Mouse (Mus musculus): ENCODE data around the gene Mlana.

Gene Mlana

DNA sequence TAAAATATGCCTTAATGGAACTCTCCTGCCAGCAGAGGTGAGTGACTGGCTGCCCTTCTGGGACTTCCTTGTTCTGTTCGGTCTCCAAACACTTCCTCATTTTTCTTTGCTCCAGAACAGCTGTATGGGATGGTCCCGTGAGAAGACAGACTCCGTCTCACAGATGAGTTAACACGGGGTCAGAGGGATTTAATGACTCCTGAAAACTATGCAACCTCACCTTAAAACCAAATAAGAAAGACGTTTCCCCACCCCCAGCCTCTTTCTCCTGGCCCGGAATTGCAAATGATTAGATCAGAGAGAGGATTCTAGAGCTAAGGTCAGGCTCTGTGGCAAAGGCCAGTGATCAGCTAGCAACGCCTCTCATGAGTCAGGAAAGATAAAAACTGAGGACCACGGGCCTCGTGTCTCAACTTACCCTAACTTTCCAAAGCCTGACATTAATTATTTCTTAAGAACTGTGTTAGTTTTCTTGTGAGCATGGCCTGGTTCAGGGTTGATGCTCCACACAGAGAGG is 22.0 kb upstream of the Mlana start:
- no peak for DNase-seq (ENCODE audit: low spot score in 2 of 2)

DNA sequence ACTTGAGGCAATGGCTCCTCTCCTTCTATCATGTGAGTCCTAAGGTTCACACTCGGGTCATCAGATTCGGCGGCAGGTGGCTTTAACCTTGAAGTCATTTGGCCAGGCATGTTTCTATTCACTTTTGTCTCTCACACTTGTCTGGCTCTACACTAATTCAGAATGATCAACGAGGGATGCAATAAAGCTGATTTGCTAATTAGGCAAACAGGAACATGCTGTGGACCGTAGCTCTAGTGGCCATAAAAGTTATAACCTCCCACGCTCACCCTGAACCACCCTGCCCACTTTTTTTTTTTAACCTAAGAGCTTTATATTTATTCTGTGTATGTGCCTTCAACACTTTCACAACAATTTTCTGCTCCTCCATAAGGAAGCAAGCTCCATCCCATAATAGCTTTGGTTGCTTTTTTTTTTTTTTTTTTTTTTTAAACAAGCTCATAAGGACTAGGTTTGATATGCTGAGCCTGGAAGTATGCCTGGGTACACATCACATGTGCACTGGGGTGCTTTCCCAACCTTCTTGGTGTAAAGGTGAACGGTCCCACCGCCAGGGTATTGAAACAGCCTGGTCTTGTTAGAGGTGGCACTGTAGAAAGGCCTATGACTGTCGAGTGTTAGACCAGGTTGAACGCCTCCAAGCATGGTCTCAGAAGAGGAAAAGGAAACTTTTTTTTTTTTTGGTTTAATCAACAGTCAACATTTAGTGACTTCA is 21.0 kb upstream of the Mlana start:
- DNase-seq (ENCODE audit: low spot score in 2 of 2) = no peak

DNA sequence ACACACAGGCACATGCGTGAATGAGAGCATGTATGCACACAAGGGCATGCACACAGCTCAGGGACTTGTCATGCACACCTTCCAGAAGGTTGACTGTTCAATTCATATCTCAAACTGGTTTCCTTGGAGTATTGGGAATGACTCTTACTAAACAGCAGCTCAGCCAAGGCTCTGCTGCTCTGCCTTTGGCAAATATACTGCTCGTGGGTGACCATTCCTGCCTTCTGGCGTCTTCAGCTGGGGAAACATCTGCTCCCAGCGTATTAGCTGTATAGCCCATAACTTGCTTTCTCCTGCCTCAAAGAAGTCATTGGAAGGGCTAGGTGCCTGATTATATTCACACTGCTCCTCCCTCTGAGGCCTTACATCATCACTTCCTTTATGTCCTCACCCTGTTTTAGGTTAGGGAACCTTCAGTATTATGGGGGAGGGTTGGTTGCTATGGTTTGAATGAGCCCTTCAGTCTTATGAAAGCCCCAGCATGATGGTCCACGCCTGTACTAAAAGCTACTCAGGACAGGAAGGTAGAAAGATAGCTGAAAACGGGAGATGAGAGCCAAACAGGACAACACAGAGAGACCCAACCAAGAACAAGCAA is 19.3 kb upstream of the Mlana start:
- no peak for DNase-seq (ENCODE audit: low spot score in 2 of 2)

DNA sequence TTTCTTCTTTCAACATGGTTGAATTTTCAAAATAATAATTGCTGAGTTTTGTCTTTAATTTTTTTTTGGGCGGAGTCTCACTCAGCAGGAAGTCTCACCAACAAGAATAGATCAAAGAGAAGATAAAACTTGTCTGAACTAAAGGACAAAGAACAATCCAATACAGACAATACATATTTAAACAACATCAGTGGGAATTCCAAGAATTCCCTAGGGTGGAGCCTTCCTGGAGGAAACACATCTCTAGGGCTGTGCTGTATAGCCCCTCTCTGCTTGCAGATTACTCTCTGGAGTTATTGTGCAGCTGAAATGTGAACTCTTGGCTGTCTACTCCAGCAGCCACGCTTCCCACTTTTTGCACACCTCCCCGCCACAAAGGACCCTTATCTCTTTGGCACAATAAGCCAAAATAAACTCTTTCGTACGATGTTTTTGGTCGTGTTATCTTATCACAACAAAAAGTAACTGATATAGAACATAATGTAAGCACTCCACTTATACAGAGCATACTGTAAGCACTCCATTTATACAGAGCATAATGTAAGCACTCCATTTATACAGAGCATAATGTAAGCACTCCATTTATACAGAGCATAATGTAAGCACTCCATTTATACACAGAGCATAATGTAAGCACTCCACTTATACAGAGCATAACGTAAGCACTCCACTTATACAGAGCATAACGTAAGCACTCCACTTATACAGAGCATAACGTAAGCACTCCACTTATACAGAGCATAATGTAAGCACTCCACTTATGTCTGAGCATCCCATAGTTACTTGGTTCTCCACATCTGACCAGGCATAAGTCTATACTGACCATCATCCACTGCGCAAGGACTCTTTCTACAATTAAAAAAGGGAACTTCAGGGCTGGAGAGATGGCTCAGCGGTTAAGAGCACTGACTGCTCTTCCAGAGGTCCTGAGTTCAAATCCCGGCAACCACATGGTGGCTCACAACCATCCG is 17.2 kb upstream of the Mlana start:
- no peak for DNase-seq (ENCODE audit: low spot score in 2 of 2)

DNA sequence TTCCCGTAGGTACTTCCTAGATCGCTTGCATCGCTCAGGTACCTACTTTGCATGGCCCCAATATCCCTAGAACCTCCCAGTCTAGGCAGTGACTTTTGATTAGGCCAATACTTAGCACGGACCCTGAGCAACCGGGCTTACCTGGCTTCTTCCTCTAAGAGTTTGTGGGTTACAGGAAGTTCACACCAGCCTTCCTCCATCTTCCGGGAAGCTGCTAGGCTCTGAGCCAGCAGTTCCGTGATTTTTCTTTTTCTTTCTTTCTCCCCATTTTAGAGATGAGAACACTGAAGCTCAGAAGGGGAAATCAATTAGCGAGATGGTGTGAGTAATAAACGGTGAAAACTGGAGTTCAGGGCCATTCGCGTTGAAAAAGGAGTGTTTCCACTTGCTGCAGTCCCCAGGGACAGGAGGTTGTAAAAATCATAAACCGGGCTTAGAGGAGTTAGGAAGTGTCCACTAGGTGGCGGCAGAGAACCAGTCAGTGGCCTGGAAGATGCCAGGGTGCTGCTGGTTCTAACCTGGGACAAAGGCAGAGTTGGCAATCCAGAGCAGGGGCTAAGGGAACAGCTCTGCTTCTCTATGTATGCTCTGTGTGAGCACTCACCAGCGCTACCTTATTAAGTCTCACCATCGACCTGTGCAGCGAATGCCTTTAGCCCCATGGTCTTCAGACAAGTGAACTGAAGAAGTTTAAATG is 13.6 kb upstream of the Mlana start:
- peak; percentile 51 to 71 for DNase-seq (ENCODE audit: low spot score in 2 of 2)

DNA sequence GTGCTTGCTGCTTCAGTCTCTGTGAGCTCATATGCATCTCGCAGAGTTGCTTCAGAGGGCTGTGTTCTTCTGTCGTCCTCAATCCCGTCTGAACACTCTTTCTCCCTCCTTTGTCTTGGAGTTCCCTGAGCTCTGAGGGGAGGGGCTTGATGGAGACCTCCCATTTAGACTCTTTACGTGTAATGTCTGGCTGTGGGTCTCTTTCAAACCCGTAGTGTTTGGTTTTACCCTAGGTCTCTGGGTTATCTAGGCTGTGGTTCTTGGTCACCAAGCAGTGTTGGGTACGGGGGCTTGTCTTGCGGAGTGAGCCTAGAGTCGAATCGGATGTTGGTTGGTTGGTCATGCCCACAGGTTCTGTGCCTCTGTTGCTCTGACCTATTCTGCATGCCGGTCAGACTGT is 2.6 kb upstream of the Mlana start:
- DNase-seq (ENCODE audit: low spot score in 2 of 2) = no peak

DNA sequence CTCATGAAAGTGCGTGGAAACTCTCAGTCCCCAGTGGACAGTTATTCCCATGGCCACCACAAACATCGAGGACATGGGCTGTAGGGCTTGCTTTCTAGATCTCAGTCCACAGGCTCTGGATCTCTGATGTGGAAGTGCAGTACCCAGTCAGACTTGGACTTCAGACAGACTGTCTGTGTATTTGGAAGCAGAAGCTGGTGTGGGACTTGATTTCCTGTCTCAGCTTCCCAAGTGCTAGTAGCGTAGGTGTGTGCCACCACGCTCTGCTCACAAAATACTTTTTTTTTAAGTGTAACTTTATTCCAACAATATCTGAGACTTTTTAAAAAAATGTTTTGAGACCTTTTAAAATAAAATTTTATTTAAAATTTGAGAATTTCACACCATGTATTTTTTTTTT is 1.3 kb upstream of the Mlana start:
- DNase-seq (ENCODE audit: low spot score in 2 of 2) = peak in 1 of 2 experiments; percentile 27

DNA sequence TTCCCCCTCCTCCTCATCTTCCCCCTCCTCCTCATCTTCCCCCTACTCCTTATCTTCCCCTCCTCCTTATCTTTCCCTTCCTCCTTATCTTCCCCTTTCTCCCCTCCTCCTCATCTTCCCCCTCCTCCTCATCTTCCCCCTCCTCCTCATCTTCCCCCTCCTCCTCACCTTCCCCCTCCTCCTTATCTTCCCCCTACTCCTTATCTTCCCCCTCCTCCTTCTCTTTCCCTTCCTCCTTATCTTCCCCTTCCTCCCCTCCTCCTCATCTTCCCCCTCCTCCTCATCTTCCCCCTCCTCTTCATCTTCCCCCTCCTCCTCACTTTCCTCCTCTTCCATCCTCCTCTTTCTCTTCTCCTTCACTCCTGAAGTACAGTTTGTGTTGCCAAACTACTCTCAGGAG is 784 bp upstream of the Mlana start:
- no peak for DNase-seq (ENCODE audit: low spot score in 2 of 2)

DNA sequence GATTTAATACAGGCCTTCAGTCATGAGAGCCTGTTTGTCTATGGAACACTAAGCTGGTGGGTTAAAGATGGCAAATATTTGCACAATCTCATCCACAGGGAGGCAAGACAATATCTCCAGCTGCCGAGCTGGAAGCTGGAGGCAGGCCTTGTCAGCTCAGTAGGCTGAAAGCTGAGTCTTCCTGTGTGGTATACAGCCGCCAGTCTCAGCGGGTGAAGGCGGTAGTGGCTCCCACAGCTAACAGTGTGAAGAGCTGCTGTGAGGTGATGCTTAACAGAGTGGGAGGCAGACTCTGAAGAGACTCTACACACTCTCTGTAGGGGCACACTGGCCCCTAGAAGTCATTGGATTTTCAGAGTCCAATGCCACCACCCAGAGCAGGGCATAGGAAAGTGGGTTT is 4.1 kb downstream of the Mlana start:
- DNase-seq (ENCODE audit: low spot score in 2 of 2) = no peak

DNA sequence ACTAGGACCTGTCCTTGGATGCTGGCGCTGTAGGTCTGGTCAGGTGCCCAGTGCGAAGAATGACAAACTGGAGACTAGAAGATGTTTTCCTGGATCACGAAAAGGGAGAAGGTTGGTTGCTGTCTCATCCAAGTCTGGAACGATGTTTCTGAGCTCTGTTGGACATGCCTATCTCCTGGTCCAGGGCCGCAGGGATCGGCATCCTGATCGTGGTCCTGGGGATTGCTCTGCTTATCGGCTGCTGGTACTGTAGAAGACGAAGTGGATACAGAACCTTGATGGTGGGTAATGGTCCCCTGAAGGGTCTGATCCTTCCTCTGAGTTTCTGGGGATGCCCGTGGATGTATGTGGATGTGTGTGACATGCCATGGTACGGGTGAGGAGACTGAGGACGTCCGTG is 6.8 kb downstream of the Mlana start:
- no peak for DNase-seq (ENCODE audit: low spot score in 2 of 2)

DNA sequence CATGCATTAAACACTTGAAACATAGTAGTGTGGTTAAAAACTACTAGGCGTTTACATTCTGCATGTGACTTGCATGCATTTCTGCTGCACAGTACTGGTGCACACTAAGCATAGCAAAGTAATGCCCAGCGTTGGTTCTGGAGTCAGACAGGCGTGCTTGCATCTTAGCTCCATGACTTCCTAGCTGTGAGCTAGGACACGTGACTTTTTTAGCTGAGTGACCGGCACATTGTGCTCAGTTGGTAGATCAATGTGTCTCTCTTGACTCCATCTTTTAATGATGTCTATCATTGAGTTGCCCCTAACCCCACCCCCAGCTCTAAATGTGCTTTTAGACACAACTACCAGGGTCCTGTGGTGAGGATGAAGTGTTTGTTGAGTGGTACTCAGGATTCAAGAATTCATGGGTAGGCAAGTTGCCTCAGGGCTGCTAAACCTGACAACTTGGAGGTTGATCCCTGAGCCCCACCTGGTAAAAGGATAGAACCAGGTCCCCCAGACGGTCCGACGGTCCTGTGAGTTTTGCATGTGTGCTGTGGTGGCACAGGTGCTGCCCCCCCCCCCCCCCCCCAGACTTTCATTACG is 9.8 kb downstream of the Mlana start:
- DNase-seq (ENCODE audit: low spot score in 2 of 2) = no peak

DNA sequence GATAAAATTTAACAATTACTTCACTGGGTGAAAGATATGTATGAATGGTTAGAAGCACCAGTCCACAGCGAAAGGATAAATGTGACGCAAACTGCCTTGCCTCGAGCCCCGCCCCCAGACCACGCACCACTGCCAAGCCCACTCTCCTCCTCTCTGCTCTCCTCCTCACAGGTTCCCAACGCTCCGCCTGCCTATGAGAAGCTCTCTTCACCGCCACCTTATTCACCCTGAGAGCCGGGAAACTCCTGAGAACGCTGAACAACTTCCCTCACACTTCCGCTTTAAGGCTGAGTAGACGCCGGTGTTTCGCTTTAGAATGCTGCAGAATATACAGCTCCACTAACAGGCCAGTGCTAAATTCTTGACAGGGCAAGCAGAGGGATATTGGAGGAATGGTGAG is 10.4 kb downstream of the Mlana start:
- no peak for DNase-seq (ENCODE audit: low spot score in 2 of 2)

DNA sequence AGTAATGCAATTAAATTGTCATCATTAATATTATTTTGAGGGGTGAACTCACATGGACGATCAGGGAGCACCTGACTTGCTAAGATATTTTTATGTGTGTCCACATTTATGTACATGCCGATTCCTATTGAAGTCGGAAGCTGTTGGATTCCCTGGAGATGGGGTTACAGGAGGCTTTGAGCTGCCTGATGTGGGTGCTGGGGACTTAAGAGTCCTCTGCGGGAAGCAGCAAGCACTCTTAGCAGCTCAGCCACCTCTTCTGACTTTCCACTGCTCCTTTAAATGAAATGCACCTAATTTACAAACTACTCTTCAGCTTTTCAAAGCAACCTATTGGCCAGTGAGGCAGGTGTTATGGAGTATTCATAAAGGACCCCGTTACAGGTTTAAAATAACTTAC is 10.8 kb downstream of the Mlana start:
- no peak for DNase-seq (ENCODE audit: low spot score in 2 of 2)

DNA sequence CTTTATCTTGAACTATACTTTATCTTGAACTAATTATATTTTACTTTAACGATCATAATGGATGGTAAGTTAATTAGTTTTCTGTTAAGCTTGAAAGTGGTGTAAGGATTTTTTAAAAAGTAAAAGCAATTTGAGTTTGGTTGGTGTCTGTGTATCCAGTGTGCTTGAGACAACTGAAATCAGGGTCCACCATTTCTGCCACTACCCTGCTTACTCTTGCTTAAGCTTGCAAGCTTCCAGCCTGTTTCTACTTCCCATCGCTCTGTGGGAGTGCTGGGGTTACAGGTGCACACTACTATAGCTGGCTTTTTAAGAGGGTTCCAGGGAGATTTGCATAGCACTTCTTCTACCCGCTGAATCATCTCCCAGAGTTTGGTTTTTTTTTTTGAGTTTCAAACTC is 11.8 kb downstream of the Mlana start:
- no peak for DNase-seq (ENCODE audit: low spot score in 2 of 2)

DNA sequence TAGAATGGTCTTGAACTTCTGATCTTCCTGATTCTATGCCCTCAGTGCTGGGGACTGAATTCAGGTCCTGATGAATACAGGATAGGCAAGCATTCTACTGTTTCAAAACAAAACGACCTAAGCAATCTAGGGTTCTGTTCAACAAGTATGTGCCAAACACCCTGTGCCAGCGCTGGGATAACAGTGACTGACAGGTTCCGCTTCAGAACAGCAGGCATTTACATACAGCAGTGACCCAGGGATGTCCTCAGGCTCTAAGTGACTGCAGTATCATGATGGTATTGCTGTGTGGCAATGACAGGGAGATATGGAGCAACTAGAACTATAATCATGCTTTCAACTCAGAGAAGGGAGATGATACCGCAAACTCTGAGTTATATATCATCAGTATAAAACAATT is 15.8 kb downstream of the Mlana start:
- no peak for DNase-seq (ENCODE audit: low spot score in 2 of 2)

DNA sequence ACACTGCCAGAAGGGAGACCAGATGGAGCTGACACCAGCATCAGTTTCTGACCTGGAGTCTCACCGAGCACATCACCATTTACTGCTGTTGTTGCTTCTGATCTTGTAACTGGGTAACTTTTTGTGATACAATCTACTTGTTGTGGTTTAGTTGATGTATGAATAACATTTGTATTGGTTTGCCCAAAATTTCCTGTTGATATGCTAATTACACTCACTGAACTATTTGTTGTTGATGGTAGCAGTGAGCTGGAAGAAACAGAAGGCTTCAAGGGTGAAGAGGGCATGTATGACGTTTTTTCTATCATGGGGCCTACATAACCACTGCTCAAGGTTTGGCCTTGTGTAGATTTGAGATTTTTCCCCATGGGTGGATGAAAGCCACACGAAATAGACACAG is 20.2 kb downstream of the Mlana start:
- no peak for DNase-seq (ENCODE audit: low spot score in 2 of 2)

DNA sequence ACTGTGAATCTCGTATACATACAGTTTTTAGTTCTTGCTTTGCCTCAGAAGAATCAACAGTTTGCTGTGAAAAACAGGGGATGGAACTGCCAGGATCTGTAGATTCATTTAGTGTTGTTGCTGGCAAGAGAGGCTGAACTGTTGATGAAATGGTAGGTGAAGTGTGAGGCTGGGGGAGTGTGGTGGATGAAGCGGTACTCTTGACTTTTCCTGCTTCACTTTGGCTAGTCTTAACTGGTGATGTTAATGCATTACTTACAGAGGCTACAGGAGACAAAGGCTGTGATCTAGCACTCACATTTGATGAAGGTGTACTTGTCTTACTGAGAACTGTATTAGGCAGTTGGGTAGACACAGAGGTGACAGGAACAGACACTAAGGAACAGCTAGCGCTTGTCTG is 20.9 kb downstream of the Mlana start:
- no peak for DNase-seq (ENCODE audit: low spot score in 2 of 2)

DNA sequence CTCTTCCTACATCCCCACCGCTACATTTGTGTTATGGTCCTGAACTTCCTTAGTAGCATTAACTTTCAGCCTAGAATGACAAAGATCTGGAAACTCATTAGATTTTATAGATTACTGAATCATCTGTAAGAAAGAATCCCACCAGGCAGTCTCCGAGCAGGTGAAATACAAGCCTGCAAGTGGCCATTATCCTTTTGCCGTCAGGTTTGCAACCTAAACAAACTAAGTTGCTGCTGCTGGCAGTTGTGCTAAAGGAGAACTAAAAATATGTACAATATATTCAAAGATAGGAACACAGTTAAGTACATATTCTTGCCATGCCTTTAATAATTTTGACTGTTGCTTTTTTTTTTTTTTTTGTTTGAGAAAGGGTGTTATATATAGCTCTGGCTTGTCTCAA is 37.8 kb downstream of the Mlana start:
- no peak for DNase-seq (ENCODE audit: low spot score in 2 of 2)

DNA sequence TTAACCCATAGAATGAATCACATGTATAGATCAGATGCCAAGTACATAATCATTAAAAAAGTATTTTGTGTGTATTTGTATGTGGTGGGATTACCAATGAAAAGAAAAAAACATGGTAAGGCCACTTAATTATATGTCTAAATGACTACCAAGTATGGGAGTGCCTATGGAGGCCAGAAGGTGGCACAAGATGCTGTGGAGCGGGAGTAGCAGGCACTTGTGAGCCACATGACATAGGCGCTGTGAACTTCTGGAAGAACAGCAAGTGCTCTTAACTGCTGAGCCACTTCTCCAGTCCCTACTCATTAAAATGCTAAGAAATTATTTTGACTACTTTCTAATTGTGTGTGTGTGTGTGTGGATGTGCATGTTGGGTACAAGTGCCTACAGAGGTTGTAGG is 42.0 kb downstream of the Mlana start:
- DNase-seq (ENCODE audit: low spot score in 2 of 2) = no peak

DNA sequence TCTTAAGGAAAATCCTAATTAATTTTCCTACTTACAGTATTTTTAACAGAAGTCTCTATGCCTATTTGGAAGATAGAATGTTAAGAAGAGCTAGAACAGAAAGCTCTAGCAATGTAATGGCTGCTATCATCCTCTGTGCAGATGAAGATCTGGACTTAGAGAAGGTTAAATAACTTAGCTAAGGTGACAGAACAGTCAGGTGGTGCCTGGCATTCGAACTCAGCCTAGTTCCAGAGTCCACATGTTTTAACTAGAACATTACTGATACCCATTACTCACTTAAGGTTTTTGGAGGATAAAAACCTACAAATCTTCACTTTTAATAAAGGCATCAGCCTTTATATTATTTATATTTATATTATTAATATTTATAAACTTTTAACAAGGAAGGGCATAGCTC is 43.0 kb downstream of the Mlana start:
- DNase-seq (ENCODE audit: low spot score in 2 of 2) = no peak

DNA sequence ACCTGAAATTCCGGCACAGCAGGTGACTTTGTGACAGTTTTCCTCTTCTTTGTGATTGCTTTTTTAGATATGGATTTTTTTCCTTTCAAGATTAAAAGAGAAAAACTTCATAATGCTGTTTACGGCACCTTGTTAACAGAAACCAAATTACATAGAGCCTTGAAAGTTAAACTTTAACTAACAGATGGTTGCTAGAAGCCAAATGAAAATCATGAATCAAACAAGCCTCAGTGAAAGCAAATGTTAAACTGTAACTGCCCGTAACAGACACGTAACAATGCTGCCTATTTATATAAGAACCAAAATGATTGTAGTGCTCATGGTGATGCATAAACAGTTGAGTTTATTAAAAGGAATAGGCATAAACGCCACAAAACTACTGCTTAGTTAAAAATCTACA is 45.9 kb downstream of the Mlana start:
- no peak for DNase-seq (ENCODE audit: low spot score in 2 of 2)

DNA sequence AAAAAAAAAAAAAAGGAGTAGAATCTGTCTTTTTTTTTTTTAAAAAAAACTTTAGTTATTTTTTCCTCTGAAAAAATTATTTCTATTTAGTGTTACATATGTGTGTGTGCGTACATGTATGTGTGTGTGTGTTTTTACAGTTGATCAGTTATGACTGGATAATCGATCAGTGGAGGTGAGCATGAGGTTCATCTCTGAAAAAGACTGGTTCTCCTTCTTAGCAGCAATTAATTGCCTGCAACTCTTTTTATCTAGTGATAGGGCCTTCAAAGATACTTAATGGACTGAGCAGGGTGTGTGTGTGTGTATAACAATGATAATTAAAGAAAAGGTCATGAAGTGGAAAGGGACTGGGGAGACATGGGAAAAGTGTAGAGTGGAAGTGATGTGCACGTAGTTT is 53.4 kb downstream of the Mlana start:
- no peak for DNase-seq (ENCODE audit: low spot score in 2 of 2)
